Mouse (Mus musculus) lung, postnatal 0 days (tissue): ENCODE measurements at regions not wholly inside any gene's neighbourhood (a gene's known extent, or its start where the extent isn't known, plus 50 kb on each side); places are given as distances from the start of the nearest gene placed in this dataset.

Experiments used
- CTCF ChIP-seq: IDR thresholded peaks from 2 replicates; pipeline ENCODE4 v1.5.1; 2016; ENCODE audit warnings: antibody characterized with exemption, mild to moderate bottlenecking
- EP300 ChIP-seq: IDR thresholded peaks from 2 replicates; pipeline ENCODE4 v1.6.1; 2016; ENCODE audit warnings: antibody characterized with exemption, mild to moderate bottlenecking, control low read depth

DNA sequence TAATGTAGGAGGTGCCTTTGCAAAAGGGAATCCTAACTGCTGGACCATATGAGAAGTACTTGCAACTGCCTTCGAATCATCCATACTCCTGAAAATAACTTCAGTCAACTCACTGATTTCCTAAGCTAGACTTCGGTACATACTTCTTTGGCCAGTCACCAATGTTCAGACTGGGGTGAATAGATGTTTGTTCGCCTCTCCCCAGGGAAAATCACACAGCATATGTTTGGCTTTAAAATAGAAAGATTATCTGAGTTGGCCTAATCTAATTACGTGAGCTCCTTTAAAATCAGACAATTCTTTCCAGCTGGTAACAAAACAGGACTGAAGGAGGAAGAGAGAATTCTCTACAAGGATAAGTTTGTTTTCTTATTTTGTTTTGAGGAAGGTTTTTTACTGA lies 765.6 kb downstream of the Gm826 start:
- TF ChIP-seq CTCF (no peak), EP300 (no peak)
